Mouse (Mus musculus) heart, embryonic 10.5 days (tissue): Measurements from ENCODE around the gene Gm904. TPM values are rescaled to one million over a fixed set of nuclear protein-coding genes. Genes with fewer than 3 reads are reported as not detected.
"Not testable (repeated sequence)": the region's sequence is repeated elsewhere in the genome, so short reads cannot be mapped to it uniquely, and the experiment has no call there.

ENCODE experiments used
- DNase-seq: peaks from one replicate; pipeline ENCODE4 v3.0.0-alpha.2; 2017; ENCODE audit warnings: low spot score
- H3K27ac ChIP-seq: fragments of 300-500 bp; sonication (generic); 2 replicates; pipeline ENCODE4 v1.5.1; 2016; ENCODE audit warnings: mild to moderate bottlenecking
- H3K27me3 ChIP-seq: fragments of 300-500 bp; sonication (generic); 2 replicates; pipeline ENCODE4 v1.6.1; 2016; ENCODE audit warnings: mild to moderate bottlenecking; ENCODE audit not compliant: poor library complexity, insufficient read depth, severe bottlenecking
- H3K36me3 ChIP-seq: fragments of 300-500 bp; sonication (generic); 2 replicates; pipeline ENCODE4 v1.6.1; 2016; ENCODE audit warnings: mild to moderate bottlenecking, moderate library complexity
- H3K4me1 ChIP-seq: fragments of 300-500 bp; sonication (generic); 2 replicates; pipeline ENCODE4 v1.6.1; 2016; ENCODE audit warnings: mild to moderate bottlenecking
- H3K4me3 ChIP-seq: fragments of 300-500 bp; sonication (generic); 2 replicates; pipeline ENCODE4 v1.5.1; 2016; ENCODE audit warnings: mild to moderate bottlenecking, moderate library complexity
- H3K9me3 ChIP-seq: fragments of 300-500 bp; sonication (generic); 2 replicates; pipeline ENCODE4 v1.6.1; 2016; ENCODE audit warnings: mild to moderate bottlenecking, moderate library complexity
- WGBS: fragments of 180-500 bp; shearing (Covaris S2); methylation state at CpG from one replicate; pipeline ENCODE4 v1.1.7; 2016; 5-methylcytosine and 5-hydroxymethylcytosine counted together
- microRNA-seq: library from miRNA; unstranded; fragments of <30 nt; microRNA quantifications from one replicate; pipeline ENCODE4, GENCODE M21; 2017
- polyA plus RNA-seq: library from polyadenylated mRNA; unstranded; fragments of >200 nt; fragmentation: Nextera tagmentation; extraction: Ambion mirVana; gene quantifications from 2 replicates; pipeline ENCODE4 v1.2.1, GENCODE M21; 2016

The Gm904 gene
- not detected in 2 replicates for polyA plus RNA-seq

DNA sequence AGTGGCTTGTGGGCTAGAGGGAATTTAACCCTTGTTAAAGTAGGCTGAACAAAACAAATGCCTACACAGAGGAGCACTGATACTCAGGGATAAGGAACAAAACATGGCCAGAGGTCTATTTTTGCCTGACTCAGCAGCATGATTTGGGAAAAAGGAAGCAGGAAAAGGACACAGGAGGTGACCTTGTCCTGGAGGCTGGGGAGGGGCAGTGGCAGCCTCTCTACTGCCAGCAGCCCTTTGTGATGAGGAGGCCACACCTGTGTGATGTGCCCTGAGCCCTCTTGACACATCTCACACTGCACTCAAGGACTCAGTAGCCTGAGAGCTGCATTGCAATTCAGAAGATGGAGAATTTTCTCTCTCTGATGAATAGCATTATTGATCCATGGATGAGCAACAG is at the start of gene Gm904:
Gene Gm904 (plus strand): TSS at position 301 of the 400 bp plus-strand sequence.
- H3K27ac ChIP-seq, H3K4me3 ChIP-seq, H3K36me3 ChIP-seq, H3K9me3 ChIP-seq, H3K27me3 ChIP-seq, DNase-seq, H3K4me1 ChIP-seq: not testable (repeated sequence)

DNA sequence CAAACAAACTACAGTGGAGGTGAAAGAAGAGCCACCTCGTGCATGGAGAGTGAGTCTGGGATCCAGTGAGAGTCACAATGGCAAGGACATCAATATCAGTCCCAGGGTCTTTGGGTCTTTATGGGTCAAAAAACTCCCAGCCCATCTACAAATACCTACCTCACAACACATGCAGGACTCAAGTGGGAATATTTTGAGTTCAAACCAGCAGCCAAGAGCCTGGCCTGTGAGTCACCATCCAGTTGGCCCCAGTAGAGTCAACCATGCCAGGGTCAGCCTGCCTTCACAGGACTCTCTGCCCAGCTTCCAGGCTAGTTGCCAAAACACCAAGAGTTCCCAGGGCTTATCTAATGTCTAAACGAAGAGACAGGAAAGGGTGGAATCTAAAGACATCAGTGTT is 5.7 kb downstream of the Gm904 start:
- not testable (repeated sequence) for H3K4me1 ChIP-seq, H3K27me3 ChIP-seq, H3K9me3 ChIP-seq, H3K4me3 ChIP-seq, H3K36me3 ChIP-seq, DNase-seq, H3K27ac ChIP-seq
- 54% methylated on average over 2 of the region's 2 CpGs for WGBS

Small RNA genes lying within 50 kb of the gene (microRNA-seq; reads per million reads assigned to microRNA genes)
- gene Gm23952 (not detected), gene Mir683-2 (not detected)

Other genes with a start within 250 kb of the Gm904 start
- 29.4 and 35.7 TPM in 2 replicates for gene Fbxw17, start 225.4 kb upstream of the Gm904 start, polyA plus RNA-seq
- gene Gm47429, start 199.3 kb upstream of the Gm904 start, polyA plus RNA-seq = not detected in 2 replicates
- gene Nutm2, start 175.9 kb upstream of the Gm904 start, polyA plus RNA-seq = not detected in 2 replicates
- gene Gm8765, start 55.1 kb downstream of the Gm904 start, polyA plus RNA-seq = not detected in 2 replicates